Mouse (Mus musculus) brain, embryonic 14.5 days (tissue): ENCODE data around the gene Tmem86a.

Experiments used
- CTCF ChIP-seq: fragments of 200-500 bp; IDR thresholded peaks from 2 replicates; pipeline ENCODE4 v1.5.1; 2012; ENCODE audit warnings: inconsistent platforms, mild to moderate bottlenecking, moderate library complexity, borderline replicate concordance; ENCODE audit not compliant: insufficient read depth, insufficient read length; ENCODE audit errors: extremely low read depth
- POLR2A ChIP-seq: fragments of 200-500 bp; IDR thresholded peaks from 2 replicates; pipeline ENCODE4 v1.6.1; 2012; ENCODE audit warnings: mild to moderate bottlenecking, inconsistent platforms, borderline replicate concordance; ENCODE audit not compliant: poor library complexity, insufficient read depth, insufficient read length, severe bottlenecking; ENCODE audit errors: extremely low read depth

- TF ChIP-seq POLR2A (no peak), CTCF (peak; percentile 90)
Observed at GRCm38 (mm10) chr7:47023530-47023929, 26.9 kb upstream of the Tmem86a start.
